Mouse (Mus musculus) testis, postnatal 14 days (tissue): ENCODE results near the gene Gorasp1.

Source experiments
- DNase-seq: peaks from one replicate; pipeline ENCODE4 v3.0.0; 2021; ENCODE audit warnings: low spot score

Gene Gorasp1

GRCm38 (mm10) chr9:119937005-119937773 is at the start of gene Gorasp1, which contains the start of gene Ttc21a:
Gorasp1 (minus strand) TSS chr9:119937565.
Ttc21a (plus strand) TSS chr9:119937606.
- peak; percentile 89 for DNase-seq

- no peak for DNase-seq
Measured at GRCm38 (mm10) chr9:119985881-119986574, 48.7 kb upstream of the Gorasp1 start.

DNA sequence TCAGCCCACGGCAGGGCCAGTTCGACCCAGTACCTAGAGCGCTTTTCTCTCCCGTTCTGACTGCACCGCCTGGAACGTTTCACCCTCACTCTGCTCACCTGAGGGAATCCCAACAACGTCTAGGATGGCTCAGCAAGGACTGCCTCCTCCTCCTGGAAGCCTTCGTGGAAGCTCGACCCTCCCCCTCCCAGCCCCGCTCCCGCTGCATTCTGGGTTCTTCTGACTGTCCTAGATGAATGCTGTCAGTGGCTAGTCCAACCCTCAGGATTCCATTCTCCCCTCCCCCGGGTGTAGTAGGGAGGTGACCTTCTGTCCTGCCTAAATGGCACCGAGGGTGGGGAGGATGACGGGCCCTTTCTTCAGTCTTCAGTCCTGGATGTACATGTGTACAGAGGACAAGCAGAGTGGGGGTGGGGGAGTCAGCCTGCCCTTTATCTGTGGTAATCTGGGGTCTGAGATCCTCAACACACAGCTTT is 47.2 kb upstream of the Gorasp1 start, which contains the start of gene Csrnp1:
Gene Csrnp1, minus strand, starts transcription at position 123 of the 476 bp plus-strand sequence.
- no peak for DNase-seq

DNA sequence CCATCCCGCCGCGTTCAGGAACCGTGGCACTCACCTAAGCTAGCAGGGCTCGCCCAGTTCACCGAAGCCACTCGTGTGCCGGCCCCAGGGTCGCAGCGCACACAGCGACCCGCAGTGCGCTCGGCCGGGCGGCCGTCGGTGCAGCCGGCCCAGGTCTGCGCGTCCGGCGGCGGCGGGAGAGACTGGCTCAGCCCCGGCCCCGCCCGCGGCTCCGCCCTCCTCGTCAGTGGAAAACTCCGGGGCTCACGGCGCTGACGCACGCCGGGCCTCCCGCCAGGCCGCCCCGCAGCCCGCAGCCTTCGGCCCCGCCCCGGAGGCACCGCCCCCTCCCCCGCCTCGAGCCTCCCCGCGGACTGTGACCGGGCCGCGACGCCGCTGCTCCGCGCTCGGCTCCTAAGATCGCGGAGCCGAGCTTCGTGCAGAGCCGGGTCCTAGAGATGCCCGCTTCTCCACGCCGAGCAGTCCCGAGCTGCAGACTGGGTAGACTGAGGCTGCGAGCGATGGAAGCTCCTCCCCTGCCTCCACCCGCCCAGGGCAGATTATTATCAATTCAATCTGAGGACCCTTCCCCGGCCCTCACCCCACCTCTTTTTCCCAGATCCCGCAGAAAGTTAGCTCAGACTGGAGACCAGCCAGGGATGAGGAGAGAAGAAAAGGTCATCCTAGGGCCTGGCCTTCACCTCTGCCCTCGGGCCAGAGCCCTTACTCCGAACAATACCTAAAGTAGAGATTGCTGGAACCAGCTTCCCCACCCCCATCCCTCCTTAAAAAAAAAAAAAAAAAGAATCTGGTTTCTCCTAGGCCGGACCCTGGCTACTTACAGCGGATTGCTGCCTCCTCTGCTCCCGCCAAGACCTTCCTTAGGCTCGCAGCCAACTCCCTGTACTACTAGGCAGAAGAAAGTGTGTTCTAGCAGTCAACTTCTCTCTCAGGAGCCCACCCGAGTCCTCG is 46.5 kb upstream of the Gorasp1 start:
- DNase-seq = peak; percentile 85

GRCm38 (mm10) chr9:119982956-119983551 is 45.7 kb upstream of the Gorasp1 start:
- no peak for DNase-seq

GRCm38 (mm10) chr9:119982241-119982811 is 45.0 kb upstream of the Gorasp1 start:
- no peak for DNase-seq

- DNase-seq = no peak
Measured at GRCm38 (mm10) chr9:119981183-119982179, 44.1 kb upstream of the Gorasp1 start.

GRCm38 (mm10) chr9:119980770-119981182 is 43.4 kb upstream of the Gorasp1 start:
- DNase-seq = no peak

DNA sequence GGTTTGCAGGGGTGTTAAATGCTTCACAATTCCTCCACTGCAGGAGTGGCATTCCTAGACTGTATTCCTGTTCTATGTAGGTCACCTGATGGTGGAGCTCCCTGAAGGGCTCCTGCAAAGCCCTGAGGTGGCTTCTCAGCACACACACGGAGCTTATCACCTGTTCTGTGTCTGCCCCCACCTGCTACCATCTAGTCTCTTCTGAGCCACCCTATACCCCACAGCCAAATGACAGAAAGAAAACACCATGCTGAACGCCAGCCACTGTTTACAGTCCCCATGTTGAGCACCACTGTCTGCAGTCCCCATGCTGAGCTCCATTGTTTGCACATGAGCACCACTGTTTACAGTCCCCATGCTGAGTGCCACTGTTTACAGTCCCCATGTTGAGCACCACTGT is 42.4 kb upstream of the Gorasp1 start:
- DNase-seq = no peak

DNA sequence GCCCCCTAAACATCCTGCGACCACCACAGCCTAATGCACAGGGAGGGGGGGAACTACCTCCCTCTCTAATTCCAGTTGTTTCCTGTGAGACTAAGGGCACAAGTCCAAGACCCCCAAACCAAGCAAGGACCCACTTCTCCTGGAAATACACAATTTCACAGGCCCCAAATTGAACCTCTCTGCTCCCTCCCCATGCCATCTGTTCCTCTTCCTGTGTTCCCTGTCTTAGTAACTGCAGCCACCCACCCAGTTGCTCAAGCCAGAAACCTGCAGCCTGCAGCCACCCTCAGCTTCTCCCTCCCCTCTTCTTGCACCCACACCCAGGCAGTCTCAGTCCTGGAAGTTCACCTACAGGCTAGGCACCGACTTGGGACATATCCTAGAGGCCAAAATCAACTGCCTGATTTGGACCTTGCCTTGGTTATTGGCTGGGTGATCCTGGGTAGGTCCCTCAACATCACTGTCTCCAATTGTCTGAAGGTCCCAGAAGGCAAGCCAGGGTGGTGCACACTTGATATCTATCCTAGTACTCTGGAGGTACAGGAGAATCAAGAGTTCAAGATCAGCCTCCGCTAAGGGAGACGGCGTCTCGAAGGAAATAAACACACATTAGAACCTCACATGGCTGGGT is 41.6 kb upstream of the Gorasp1 start:
- DNase-seq = no peak

DNA sequence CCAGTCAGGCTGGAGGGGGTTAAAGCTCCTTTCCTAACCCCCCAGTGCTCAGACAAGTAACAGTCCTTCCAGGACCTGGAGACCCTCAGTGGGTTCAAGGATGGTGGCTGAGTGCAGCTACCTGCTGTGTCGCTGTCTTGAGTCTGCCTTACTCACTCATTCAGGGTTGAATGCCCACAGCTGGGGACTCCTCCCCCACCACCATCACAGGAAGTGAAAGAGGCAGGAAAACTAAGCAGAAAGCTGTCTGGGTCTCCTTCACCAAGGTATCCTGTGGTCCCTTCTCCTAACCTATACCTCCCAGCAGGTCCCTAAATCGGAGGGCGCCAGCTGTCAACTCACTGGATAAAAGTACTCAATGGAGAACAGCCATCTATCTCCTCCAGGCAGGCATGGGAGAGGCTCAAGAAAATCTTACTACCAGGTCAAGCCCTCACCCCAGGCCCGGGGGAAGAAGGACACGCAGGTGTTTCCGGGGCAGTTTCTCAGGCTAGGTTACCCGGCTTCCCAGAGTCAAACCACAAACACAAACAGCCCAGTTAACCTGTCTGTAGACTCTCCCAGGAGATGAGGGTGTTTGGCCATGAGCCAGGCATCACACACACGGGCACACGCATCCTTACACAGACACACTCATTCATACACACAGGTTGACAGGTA is 40.9 kb upstream of the Gorasp1 start:
- no peak for DNase-seq

- no peak for DNase-seq
Measured at GRCm38 (mm10) chr9:119977557-119978060, 40.2 kb upstream of the Gorasp1 start.

- DNase-seq = no peak
Measured at GRCm38 (mm10) chr9:119976704-119977556, 39.6 kb upstream of the Gorasp1 start.

DNA sequence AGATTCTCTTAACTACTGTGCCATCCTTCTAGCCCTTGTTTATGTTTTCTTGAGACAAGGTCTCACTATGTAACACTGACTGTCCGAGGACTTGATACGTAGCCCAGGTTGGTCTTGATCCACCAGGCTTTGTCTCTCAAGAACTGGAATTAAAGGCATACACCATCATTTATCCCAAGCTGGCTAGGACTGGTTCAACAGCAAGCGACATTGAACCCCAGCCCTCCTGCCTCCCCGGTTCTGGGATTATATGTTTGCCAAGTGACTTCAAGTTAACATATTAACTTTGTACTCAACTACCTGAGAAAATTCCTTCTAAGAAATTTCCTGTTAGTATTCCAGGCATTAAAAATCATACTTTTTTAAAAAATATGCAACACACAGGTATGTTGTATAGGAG is 37.9 kb upstream of the Gorasp1 start:
- DNase-seq = no peak

DNA sequence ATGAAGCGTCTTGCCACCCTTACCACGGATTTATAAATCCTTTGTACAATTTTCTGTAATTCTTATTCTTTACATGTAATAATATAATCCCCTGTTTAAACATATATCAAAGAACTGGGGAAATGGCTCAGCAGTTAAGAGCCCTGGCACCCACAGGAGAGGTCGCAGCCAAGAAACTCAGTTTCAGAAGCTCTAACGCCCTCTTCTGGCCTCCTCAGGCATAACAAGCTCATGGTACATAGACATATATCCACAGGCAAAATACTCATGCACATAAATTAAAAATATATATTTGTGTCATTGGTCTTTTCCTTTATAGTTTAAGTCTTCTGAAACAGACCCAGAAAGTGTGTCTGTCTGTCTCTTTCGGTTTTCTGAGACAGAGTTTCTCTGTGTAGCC is 37.2 kb upstream of the Gorasp1 start:
- peak; percentile 65 for DNase-seq

- DNase-seq = peak; percentile 86
Measured at GRCm38 (mm10) chr9:119973869-119974520, 36.6 kb upstream of the Gorasp1 start.

- DNase-seq = no peak
Measured at GRCm38 (mm10) chr9:119973281-119973680, 35.9 kb upstream of the Gorasp1 start.
